In genomic region chrX:12493216-12493615, GRCm38 (mm10) we compare ENCODE assay signal across 10 mouse cellular contexts.
DNase-seq lines count a peak whose midpoint lies in the region; ATAC-seq lines count a peak whose summit lies in the region.
"Had no signal": no experiment of that assay in that cellular context is flagged by ENCODE, and none has a peak within 500 bp of the region (broad histone marks: within the 10 kb centered on the region; RNA-seq: fewer than 3 reads in every experiment).

No protein-coding gene starts in this region.

- intact Hi-C loops in heart, postnatal 14 days (cut with DNase I) = no loop called here
- intact Hi-C loops in heart, postnatal 25 days (cut with DNase I) = no loop called here

- H3K27ac ChIP-seq in neural tube, embryonic 13.5 days (replicated peaks) = no peak overlapping the region
- H3K27ac ChIP-seq in midbrain, embryonic 16.5 days (ENCODE audit: low read length) = no peak overlapping the region
- H3K27ac ChIP-seq: hindbrain, embryonic 10.5 days had no signal

- DNase-seq in heart, postnatal 14 days = peak; percentile 6 to 9
- no peak for DNase-seq in heart, postnatal 25 days (ENCODE audit: low spot score)
- DNase-seq in neural tube, embryonic 10.5 days (ENCODE audit: extremely low spot score, low spot score) = no peak
- peak; percentile 67 for DNase-seq in adrenal gland, postnatal 14 days
- DNase-seq in gastrocnemius, postnatal 10 days = no peak
- DNase-seq: cerebellum, postnatal 36 days; kidney, postnatal 25 days had no signal

- H3K27me3 ChIP-seq in neural tube, embryonic 13.5 days = no peaks in the 10 kb centered on the region
- no peaks in the 10 kb centered on the region for H3K27me3 ChIP-seq in midbrain, embryonic 16.5 days (ENCODE audit: control insufficient read depth, insufficient read depth, low read depth, low read length)

- ATAC-seq in neural tube, embryonic 13.5 days (ENCODE audit: low read depth) = peak; percentile 32
- peak; percentile 66; the same call in 1 of the 2 replicates for ATAC-seq in midbrain, embryonic 16.5 days

- 51% methylated on average over 5 of the region's 5 CpGs for WGBS in neural tube, embryonic 13.5 days
- 37% methylated on average over 5 of the region's 5 CpGs for WGBS in midbrain, embryonic 16.5 days

- no peak overlapping the region for H3K4me3 ChIP-seq in neural tube, embryonic 13.5 days
- H3K4me3 ChIP-seq in midbrain, embryonic 16.5 days (ENCODE audit: low read depth, low read length) = no peak overlapping the region
- H3K4me3 ChIP-seq: hindbrain, embryonic 10.5 days had no signal

- H3K9ac ChIP-seq in neural tube, embryonic 13.5 days = no peak overlapping the region
- H3K9ac ChIP-seq in midbrain, embryonic 16.5 days (ENCODE audit: low read depth, low read length) = no peak overlapping the region

- 0 out of 2 replicates have a peak, but pooled peaks cover 6% of the 10 kb centered on the region for H3K4me1 ChIP-seq in neural tube, embryonic 13.5 days (replicated peaks)
- no peaks in the 10 kb centered on the region; the same call in 1 of the 2 replicates for H3K4me1 ChIP-seq in midbrain, embryonic 16.5 days (ENCODE audit: control insufficient read depth, insufficient read depth, low read length)
- H3K4me1 ChIP-seq: hindbrain, embryonic 10.5 days had no signal

- no peaks in the 10 kb centered on the region for H3K36me3 ChIP-seq in neural tube, embryonic 13.5 days
- H3K36me3 ChIP-seq in midbrain, embryonic 16.5 days (ENCODE audit: control insufficient read depth, insufficient read depth, low read length) = no peaks in the 10 kb centered on the region
- H3K36me3 ChIP-seq: hindbrain, embryonic 10.5 days had no signal

- H3K9me3 ChIP-seq in neural tube, embryonic 13.5 days = no peaks in the 10 kb centered on the region
- no peaks in the 10 kb centered on the region for H3K9me3 ChIP-seq in midbrain, embryonic 16.5 days (replicated peaks; ENCODE audit: control insufficient read depth, low read length, poor library complexity, severe bottlenecking)
- H3K9me3 ChIP-seq: hindbrain, embryonic 10.5 days had no signal

- no peak overlapping the region for H3K4me2 ChIP-seq in neural tube, embryonic 13.5 days
- H3K4me2 ChIP-seq in midbrain, embryonic 16.5 days (ENCODE audit: low read length) = no peak overlapping the region

Comparison
In these comparisons a context has a peak if more than half of its experiments do, and no peak if none do; other contexts are left out.
1. DNase-seq: peak in heart, postnatal 14 days (2 of 2) and adrenal gland, postnatal 14 days (single experiment); none in heart, postnatal 25 days (single experiment), neural tube, embryonic 10.5 days (single experiment) and gastrocnemius, postnatal 10 days (single experiment).